Mouse (Mus musculus) cortical plate, adult 2 months (tissue): ENCODE data around the gene Fut8. TPM values are rescaled to one million over a fixed set of nuclear protein-coding genes. Genes with fewer than 3 reads are reported as not detected.

Experiments
- H3K27ac ChIP-seq: fragments of 200-500 bp; 2 replicates; pipeline ENCODE4 v1.5.1; 2012; ENCODE audit warnings: low read length, control low read depth, inconsistent platforms; ENCODE audit not compliant: insufficient read depth
- H3K4me1 ChIP-seq: fragments of 200-500 bp; 2 replicates; pipeline ENCODE4 v1.6.1; 2011; ENCODE audit warnings: low read length; ENCODE audit not compliant: control insufficient read depth, insufficient read depth
- H3K4me3 ChIP-seq: fragments of 200-500 bp; 2 replicates; pipeline ENCODE4 v1.5.1; 2011; ENCODE audit warnings: mild to moderate bottlenecking, low read length, control low read depth; ENCODE audit not compliant: insufficient read depth
- CTCF ChIP-seq: fragments of 200-500 bp; IDR thresholded peaks from 2 replicates; pipeline ENCODE4 v1.5.1; 2011; ENCODE audit warnings: mild to moderate bottlenecking, control low read depth, low read length; ENCODE audit not compliant: insufficient read depth; ENCODE audit errors: extremely low read depth
- POLR2A ChIP-seq: fragments of 200-500 bp; IDR thresholded peaks from 2 replicates; pipeline ENCODE4 v1.6.1; 2011; ENCODE audit warnings: mild to moderate bottlenecking, low read length, control low read depth; ENCODE audit not compliant: insufficient read depth; ENCODE audit errors: extremely low read depth
- polyA plus RNA-seq: library from polyadenylated mRNA; depleted of rRNA; stranded (reverse); fragments of >200 nt; gene quantifications from 2 replicates; pipeline ENCODE4 v1.2.3, GENCODE M21; 2012

The Fut8 gene
- polyA plus RNA-seq, 1 experiment, result 28.3 TPM

DNA sequence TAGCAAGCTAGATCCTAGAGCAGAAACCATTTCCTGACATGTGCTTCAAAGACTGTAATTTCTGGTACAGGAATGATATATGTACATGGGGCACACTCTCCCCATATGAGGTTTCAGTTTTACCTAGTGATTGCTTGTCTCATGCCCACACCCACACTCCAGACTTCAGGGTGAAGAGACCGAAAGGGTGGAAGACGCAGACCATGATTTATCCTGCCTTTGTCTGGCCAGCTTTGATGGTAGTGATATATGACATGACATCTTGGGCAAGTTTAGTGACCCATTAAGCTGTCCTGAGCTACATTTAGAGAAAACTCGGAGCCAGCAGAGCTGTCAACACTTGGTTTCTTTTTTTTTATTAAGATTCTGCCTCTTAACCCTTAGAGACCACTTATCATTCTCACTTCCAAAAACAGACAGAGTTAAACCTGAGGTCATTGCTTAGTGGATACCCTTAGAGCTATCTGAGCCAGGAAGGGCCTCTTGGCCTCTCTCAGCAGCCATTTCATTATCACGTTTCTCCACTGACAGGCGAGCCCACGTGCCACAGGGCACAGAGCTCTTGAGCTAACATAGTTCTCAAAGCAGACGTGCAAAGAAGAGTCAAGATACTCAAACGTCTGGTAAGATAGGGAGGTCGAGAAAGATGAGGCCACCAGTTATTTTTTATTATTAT, 245.4 kb downstream of the Fut8 start:
- H3K4me3 ChIP-seq, result no peak overlapping the region
- TF ChIP-seq CTCF (no peak), POLR2A (no peak)
- no peaks in the 10 kb centered on the region for H3K4me1 ChIP-seq
- H3K27ac ChIP-seq, result no peak overlapping the region

DNA sequence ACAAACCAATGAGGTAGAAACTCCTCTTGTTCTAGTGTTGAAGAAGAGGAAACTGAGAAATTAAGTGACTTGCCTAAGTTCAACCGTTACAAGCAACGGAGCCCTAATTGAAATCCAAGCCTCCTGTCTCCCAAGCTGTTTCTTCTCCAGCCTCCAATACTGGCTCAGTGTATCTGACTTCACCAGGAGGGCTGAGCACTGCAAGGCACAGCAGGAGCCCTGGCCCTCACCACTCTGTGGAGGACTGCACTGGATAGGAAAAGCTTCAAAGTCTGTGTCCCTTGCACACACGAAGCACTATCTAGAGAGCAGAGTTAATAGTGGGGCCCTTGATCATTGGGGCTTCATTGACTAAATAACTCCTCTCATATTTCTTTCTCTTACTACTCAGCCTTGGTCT, 246.8 kb downstream of the Fut8 start:
- Histone ChIP-seq H3K27ac (no peak overlapping the region), H3K4me3 (no peak overlapping the region), H3K4me1 (no peaks in the 10 kb centered on the region)
- TF ChIP-seq POLR2A, result no peak

DNA sequence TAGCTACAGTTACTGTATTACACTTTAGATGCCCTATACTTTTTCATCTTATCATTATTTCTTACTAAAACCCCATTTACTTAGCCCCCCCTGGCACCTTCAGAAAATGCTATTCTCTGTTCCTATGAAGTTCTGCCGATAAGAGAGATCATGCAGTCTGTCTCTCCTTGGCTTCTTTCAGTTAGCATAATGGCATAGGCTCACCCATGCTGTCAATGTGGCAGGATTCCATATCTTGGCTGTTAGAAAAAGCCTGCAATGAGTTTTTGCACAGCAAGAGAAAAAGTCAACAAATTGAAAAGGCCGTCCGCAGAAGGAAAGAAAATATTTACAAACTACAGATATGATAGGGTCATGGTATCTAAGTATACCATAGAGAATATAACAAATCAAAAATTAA, 253.6 kb downstream of the Fut8 start:
- H3K4me1 ChIP-seq, result no peaks in the 10 kb centered on the region
- no peak overlapping the region for H3K27ac ChIP-seq
- no peak overlapping the region for H3K4me3 ChIP-seq
- TF ChIP-seq CTCF (no peak), POLR2A (no peak)

DNA sequence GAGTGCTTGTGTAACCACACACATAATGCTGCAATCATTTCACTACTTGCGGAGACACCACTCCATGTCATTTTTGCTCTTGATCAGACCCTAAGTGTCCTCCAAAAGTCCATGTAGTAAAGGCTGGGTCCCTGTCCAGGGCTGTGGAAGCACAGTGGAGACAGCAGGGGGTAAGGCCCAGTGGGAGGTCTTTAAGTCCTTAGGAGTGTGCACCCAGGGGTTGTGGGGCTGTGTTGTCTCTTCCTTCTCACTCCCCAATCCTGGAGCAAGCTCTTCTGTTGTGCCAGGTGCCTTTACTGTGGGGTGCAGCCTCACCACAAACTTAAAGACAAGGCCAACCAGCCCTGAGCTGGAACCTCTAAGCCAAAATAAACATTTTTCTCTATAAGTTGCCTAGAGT, 257.9 kb downstream of the Fut8 start:
- H3K27ac ChIP-seq, result no peak overlapping the region
- no peaks in the 10 kb centered on the region for H3K4me1 ChIP-seq
- TF ChIP-seq CTCF, result no peak
- TF ChIP-seq POLR2A, result no peak
- H3K4me3 ChIP-seq, result no peak overlapping the region

DNA sequence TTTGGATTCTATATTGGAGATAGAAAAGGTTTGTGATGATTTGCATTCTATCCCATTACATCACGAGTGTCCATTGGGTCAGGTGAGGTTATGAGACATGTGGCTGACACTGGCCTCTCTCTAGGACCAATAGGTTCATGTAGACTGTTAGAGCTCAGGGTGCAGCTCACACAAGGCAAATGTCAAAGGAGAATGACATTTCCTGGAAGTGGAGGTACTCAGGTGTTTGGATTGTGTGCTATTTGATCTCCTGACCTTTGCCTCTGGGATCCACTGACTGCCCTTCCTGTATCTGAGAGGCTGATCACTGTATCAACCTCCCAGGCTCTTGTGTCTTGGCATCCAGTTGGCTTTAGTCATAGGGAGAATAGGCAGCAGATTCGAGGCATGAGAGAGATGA, 260.2 kb downstream of the Fut8 start:
- H3K4me1 ChIP-seq, result no peaks in the 10 kb centered on the region
- TF ChIP-seq CTCF, result no peak
- no peak for TF ChIP-seq POLR2A
- H3K4me3 ChIP-seq, result no peak overlapping the region
- no peak overlapping the region for H3K27ac ChIP-seq

DNA sequence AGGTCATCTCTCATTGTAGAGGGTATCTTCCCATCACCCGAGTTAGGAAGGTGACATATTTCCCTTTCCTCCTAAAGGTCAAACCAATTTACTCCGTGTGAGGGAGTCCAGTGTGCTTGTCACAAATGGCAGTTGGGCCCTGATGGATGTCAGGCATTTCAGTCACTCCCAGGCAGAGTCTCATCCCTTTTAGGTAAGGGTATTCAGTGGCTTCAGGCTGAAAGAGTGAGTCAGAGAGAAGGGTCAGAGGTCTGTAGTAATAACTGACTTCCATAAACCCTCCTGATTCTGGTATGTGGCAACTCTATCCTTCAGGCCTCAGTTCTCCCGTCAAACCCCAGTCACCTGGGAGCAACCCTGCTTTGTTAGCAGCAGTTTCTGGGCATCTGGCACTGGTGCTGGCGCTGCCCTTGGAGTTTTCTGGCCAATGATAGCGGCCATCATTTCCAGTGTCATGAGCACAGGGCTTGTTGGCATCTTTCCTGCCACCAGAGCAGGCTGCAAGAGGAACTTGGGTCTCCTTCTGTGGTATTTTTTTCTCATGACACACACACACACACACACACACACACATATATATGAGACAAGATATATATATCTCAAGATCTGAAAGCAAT, 262.6 kb downstream of the Fut8 start:
- no peak overlapping the region for H3K27ac ChIP-seq
- no peaks in the 10 kb centered on the region for H3K4me1 ChIP-seq
- H3K4me3 ChIP-seq, result no peak overlapping the region
- TF ChIP-seq CTCF (no peak), POLR2A (no peak)

DNA sequence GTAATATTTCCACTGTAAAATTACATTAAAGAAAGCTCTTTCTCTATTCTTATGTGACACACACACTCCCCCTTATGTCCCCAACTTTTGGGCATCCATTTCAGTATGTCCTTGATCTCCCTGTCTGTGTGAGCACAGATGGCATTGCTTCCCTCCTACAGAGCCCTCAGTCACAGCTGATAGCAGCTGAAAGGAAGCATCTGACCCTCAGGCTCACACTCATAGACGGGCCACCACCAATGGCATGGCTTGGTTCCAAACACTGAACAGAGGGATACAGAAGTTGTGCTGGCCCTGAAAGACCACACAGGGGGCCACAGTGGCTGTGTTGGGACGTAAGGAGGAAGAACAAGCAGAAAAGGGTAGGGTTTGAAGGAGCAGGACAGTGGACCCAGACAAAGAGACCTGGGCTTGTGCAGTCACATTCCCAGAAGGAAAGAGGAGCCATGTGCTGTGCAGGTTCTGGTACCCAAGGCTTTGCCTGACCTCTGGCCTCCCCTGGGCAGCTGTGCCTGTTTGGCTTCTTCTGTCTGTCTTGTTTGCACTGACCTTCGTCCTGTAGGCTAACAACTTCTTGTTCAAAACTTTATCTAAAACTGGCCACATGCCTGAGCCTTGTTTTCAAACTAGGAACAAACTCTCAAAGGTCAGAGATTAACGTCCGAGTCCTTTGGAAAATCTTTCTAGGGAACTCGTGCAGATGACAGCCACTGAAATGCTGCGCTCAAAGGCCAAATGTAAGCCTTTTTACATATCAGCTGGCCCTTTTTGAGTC, 263.7 kb downstream of the Fut8 start:
- TF ChIP-seq CTCF, result no peak
- TF ChIP-seq POLR2A, result no peak
- no peak overlapping the region for H3K4me3 ChIP-seq
- H3K27ac ChIP-seq, result no peak overlapping the region
- H3K4me1 ChIP-seq, result no peaks in the 10 kb centered on the region

DNA sequence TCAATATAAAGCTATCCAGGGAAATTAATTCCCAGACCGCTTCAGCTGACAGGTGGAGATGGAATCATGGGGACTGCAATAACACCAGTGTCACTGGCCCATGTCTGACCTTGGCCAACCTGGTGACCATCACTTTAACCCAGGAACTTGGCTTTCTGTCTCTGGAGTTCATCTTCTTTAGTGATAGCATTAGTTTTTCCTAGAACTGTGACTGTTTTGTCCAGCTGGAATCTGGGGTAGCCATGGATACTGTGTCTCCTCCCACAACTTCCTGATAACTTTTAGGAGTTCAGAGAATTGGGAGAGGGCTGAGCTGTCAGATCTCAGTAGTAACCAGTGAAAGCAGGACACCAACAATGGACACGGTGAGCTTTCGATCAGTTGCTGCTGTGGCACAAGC, 264.3 kb downstream of the Fut8 start:
- Histone ChIP-seq H3K27ac (no peak overlapping the region), H3K4me1 (no peaks in the 10 kb centered on the region), H3K4me3 (no peak overlapping the region)
- TF ChIP-seq CTCF (no peak), POLR2A (no peak)

DNA sequence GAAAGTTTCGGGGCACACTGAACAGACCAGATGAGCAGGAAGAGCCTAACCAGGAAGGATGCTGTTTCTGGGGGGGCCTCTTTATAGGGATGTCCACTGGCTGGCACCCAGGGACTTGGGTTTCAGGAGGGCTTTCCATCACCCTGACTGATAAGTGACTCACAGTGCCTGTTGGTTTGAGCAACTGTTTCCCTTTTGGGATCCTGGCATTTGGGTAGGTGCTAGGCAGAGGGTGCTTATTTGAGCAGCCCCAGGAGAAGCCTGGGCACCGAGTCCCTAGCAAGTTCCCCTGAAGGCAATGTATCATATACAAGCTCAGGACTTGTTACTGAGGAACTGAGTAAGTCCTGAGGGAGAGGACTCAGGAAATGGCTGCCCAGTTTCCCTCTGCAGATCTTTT, 267.5 kb downstream of the Fut8 start:
- TF ChIP-seq CTCF (no peak), POLR2A (no peak)
- H3K4me3 ChIP-seq, result no peak overlapping the region
- H3K4me1 ChIP-seq, result no peaks in the 10 kb centered on the region
- no peak overlapping the region for H3K27ac ChIP-seq

DNA sequence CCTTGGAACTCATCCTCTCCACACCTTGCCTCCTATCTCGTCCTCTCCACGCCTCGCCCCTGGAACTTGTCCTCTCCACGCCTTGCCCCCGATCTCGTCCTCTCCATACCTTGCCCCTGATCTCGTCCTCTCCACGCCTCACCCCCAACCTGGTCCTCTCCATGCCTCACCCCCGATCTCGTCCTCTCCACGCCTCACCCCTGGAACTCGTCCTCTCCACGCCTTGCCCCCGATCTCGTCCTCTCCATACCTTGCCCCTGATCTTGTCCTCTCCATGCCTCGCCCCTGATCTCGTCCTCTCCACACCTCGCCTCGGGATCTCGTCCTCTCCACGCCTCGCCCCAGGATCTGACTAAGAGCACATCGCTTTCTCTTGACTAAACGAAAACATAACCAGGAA, 269.8 kb downstream of the Fut8 start:
- H3K4me3 ChIP-seq, result no peak overlapping the region
- H3K27ac ChIP-seq, result no peak overlapping the region
- TF ChIP-seq CTCF, result no peak
- no peak for TF ChIP-seq POLR2A
- H3K4me1 ChIP-seq, result no peaks in the 10 kb centered on the region
